Comparison of ENCODE assay signal across 9 mouse cellular contexts in genomic region chr9:109094553-109095136, GRCm38 (mm10). TPM values are rescaled to one million over a fixed set of nuclear protein-coding genes. Genes with fewer than 3 reads are reported as not detected.
DNase-seq lines count a peak whose midpoint lies in the region; ATAC-seq and TF ChIP-seq lines count a peak whose summit lies in the region.
"Had no signal": no experiment of that assay in that cellular context is flagged by ENCODE, and none has a peak within 500 bp of the region (broad histone marks: within the 10 kb centered on the region; RNA-seq: fewer than 3 reads in every experiment).

No protein-coding gene starts in this region.

- TF ChIP-seq EP300 in liver, embryonic 14.5 days (IDR thresholded peaks at IDR 0.05; ENCODE audit: low read depth) = no peak

- no peaks in the 10 kb centered on the region for H3K27me3 ChIP-seq in heart, embryonic 10.5 days (ENCODE audit: insufficient read depth, poor library complexity, severe bottlenecking)
- no peaks in the 10 kb centered on the region for H3K27me3 ChIP-seq in hindbrain, embryonic 14.5 days (ENCODE audit: control insufficient read depth, insufficient read depth, low read length)
- H3K27me3 ChIP-seq in liver, embryonic 14.5 days (ENCODE audit: control insufficient read depth, insufficient read depth, low read length) = peaks cover 30% of the 10 kb centered on the region

- DNase-seq in heart, embryonic 10.5 days (ENCODE audit: low spot score) = no peak
- DNase-seq in heart, adult 8-10 months (ENCODE audit: low spot score) = no peak
- no peak for DNase-seq in hindbrain, embryonic 14.5 days (ENCODE audit: low spot score)
- DNase-seq in liver, embryonic 14.5 days (ENCODE audit: low read depth in 3 of 3, low spot score in 3 of 3) = no peak
- peak; percentile 64 for DNase-seq in neural tube, embryonic 10.5 days (ENCODE audit: extremely low spot score, low spot score)
- DNase-seq in left cerebral cortex, adult 9 months (ENCODE audit: low spot score in 2 of 2) = no peak
- DNase-seq in thymus, postnatal 4 days = no peak

- TF ChIP-seq POLR2A in bone marrow macrophage, adult 2 months (IDR thresholded peaks at IDR 0.05; ENCODE audit: borderline replicate concordance, low read depth, low read length) = no peak

- WGBS in heart, embryonic 10.5 days = 1% methylated on average over 21 of the region's 21 CpGs
- WGBS in hindbrain, embryonic 14.5 days = under 1% methylated on average over 21 of the region's 21 CpGs
- WGBS in liver, embryonic 14.5 days (ENCODE audit: insufficient replicate concordance) = 5% methylated on average over 21 of the region's 21 CpGs

- peak overlapping the region; percentile 95 for H3K9ac ChIP-seq in hindbrain, embryonic 14.5 days
- no peak overlapping the region for H3K9ac ChIP-seq in liver, embryonic 14.5 days (replicated peaks)

- no peak for ATAC-seq in hindbrain, embryonic 14.5 days (ENCODE audit: low FRiP score)
- ATAC-seq in liver, embryonic 14.5 days (ENCODE audit: insufficient read depth) = peak; percentile 48

- peaks cover 73% of the 10 kb centered on the region for H3K4me1 ChIP-seq in heart, embryonic 10.5 days
- H3K4me1 ChIP-seq in bone marrow macrophage, adult 2 months (ENCODE audit: control insufficient read depth, insufficient read depth, low read length) = peaks cover 3% of the 10 kb centered on the region; the same call in 1 of the 2 replicates
- peaks cover 37% of the 10 kb centered on the region for H3K4me1 ChIP-seq in hindbrain, embryonic 14.5 days (replicated peaks; ENCODE audit: control insufficient read depth, insufficient read depth, low read length)
- peaks cover 0 to 14% of the 10 kb centered on the region in 2 experiments; a peak in 2 of 4 replicates for H3K4me1 ChIP-seq in liver, embryonic 14.5 days (replicated peaks; ENCODE audit: control insufficient read depth in 2 of 2, insufficient read depth in 2 of 2, low read length in 1 of 2)

- peak overlapping the region; percentile 99 for H3K27ac ChIP-seq in heart, embryonic 10.5 days
- H3K27ac ChIP-seq in bone marrow macrophage, adult 2 months (ENCODE audit: insufficient read depth, low read depth, low read length) = no peak overlapping the region
- peak overlapping the region; percentile 99 for H3K27ac ChIP-seq in hindbrain, embryonic 14.5 days
- no peak overlapping the region for H3K27ac ChIP-seq in liver, embryonic 14.5 days

- H3K4me2 ChIP-seq in hindbrain, embryonic 14.5 days (replicated peaks) = peak overlapping the region; percentile 62
- peak overlapping the region; percentile 58 for H3K4me2 ChIP-seq in liver, embryonic 14.5 days (ENCODE audit: low read depth)

- no peaks in the 10 kb centered on the region for H3K9me3 ChIP-seq in heart, embryonic 10.5 days
- no peaks in the 10 kb centered on the region for H3K9me3 ChIP-seq in hindbrain, embryonic 14.5 days (ENCODE audit: control insufficient read depth, low read length)
- H3K9me3 ChIP-seq in liver, embryonic 14.5 days (ENCODE audit: control insufficient read depth, low read length) = no peaks in the 10 kb centered on the region

- no peak for TF ChIP-seq CTCF in bone marrow macrophage, adult 2 months (IDR thresholded peaks at IDR 0.05; ENCODE audit: low read depth, low read length)
- no peak for TF ChIP-seq CTCF in liver, embryonic 14.5 days (IDR thresholded peaks at IDR 0.05; ENCODE audit: low read depth)

- peak overlapping the region; percentile 86 for H3K4me3 ChIP-seq in heart, embryonic 10.5 days
- peak overlapping the region; percentile 59 for H3K4me3 ChIP-seq in bone marrow macrophage, adult 2 months (ENCODE audit: insufficient read depth, low read length)
- peak overlapping the region; percentile 83 for H3K4me3 ChIP-seq in hindbrain, embryonic 14.5 days (replicated peaks; ENCODE audit: low read length)
- H3K4me3 ChIP-seq in liver, embryonic 14.5 days (ENCODE audit: insufficient read depth in 1 of 2, low read depth in 2 of 2, low read length in 2 of 2) = peak overlapping the region; percentile 59 to 64

- H3K36me3 ChIP-seq in heart, embryonic 10.5 days = peaks cover 28% of the 10 kb centered on the region
- H3K36me3 ChIP-seq in hindbrain, embryonic 14.5 days (replicated peaks; ENCODE audit: control insufficient read depth, insufficient read depth) = peaks cover 27% of the 10 kb centered on the region
- peaks cover 12% of the 10 kb centered on the region for H3K36me3 ChIP-seq in liver, embryonic 14.5 days (replicated peaks; ENCODE audit: control insufficient read depth, insufficient read depth, low read depth)

RNA-seq across cellular contexts. Expression of gene Plxnb1, which starts 0.5 kb away (rescaled TPM):
- 11.5 and 14.2 TPM in 2 replicates for polyA plus RNA-seq in heart, embryonic 10.5 days (2016; fragmentation: Nextera tagmentation; extraction: Ambion mirVana)
- 10 to 100 TPM; 21.6 to 25.9 (median 22.9) TPM for total RNA-seq in heart, adult 8-10 months (2022)
- not detected in 2 replicates for polyA plus RNA-seq in bone marrow macrophage, adult 2 months (2012; ENCODE audit: insufficient read depth, insufficient read length, missing spikeins)
- 14.2 and 16.6 TPM in 2 replicates for polyA plus RNA-seq in hindbrain, embryonic 14.5 days (2014; fragmentation: Nextera tagmentation; extraction: Ambion mirVana)
- 4.3 and 4.7 TPM in 2 replicates for polyA plus RNA-seq in liver, embryonic 14.5 days (2012; rRNA removed)
- polyA plus RNA-seq in liver, embryonic 14.5 days (2014; fragmentation: Nextera tagmentation; extraction: Ambion mirVana) = 2.8 and 2.9 TPM in 2 replicates
- total RNA-seq: MEL had no signal

RNA-seq across cellular contexts. Expression of gene Tma7, which starts 12.3 kb away (rescaled TPM):
- 734 and 774 TPM in 2 replicates for polyA plus RNA-seq in heart, embryonic 10.5 days (2016; fragmentation: Nextera tagmentation; extraction: Ambion mirVana)
- 100 to 1,000 TPM; 220 to 257 (median 236) TPM for total RNA-seq in heart, adult 8-10 months (2022)
- 299 and 308 TPM in 2 replicates for polyA plus RNA-seq in bone marrow macrophage, adult 2 months (2012; ENCODE audit: insufficient read depth, insufficient read length, missing spikeins)
- polyA plus RNA-seq in hindbrain, embryonic 14.5 days (2014; fragmentation: Nextera tagmentation; extraction: Ambion mirVana) = 710 and 800 TPM in 2 replicates
- 37.4 and 92.4 TPM in 2 replicates for polyA plus RNA-seq in liver, embryonic 14.5 days (2012; rRNA removed)
- polyA plus RNA-seq in liver, embryonic 14.5 days (2014; fragmentation: Nextera tagmentation; extraction: Ambion mirVana) = 470 and 504 TPM in 2 replicates

RNA-seq across cellular contexts. Expression of gene Ccdc51, which starts 12.4 kb away (rescaled TPM):
- 19.1 and 19.7 TPM in 2 replicates for polyA plus RNA-seq in heart, embryonic 10.5 days (2016; fragmentation: Nextera tagmentation; extraction: Ambion mirVana)
- 10 to 100 TPM; 10.5 to 13.4 (median 12.7) TPM for total RNA-seq in heart, adult 8-10 months (2022)
- 6.4 and 8.8 TPM in 2 replicates for polyA plus RNA-seq in bone marrow macrophage, adult 2 months (2012; ENCODE audit: insufficient read depth, insufficient read length, missing spikeins)
- 11.2 and 11.3 TPM in 2 replicates for polyA plus RNA-seq in hindbrain, embryonic 14.5 days (2014; fragmentation: Nextera tagmentation; extraction: Ambion mirVana)
- polyA plus RNA-seq in liver, embryonic 14.5 days (2012; rRNA removed) = 5.4 and 7.1 TPM in 2 replicates
- 12.1 and 14.9 TPM in 2 replicates for polyA plus RNA-seq in liver, embryonic 14.5 days (2014; fragmentation: Nextera tagmentation; extraction: Ambion mirVana)

RNA-seq across cellular contexts. Expression of gene Atrip, which starts 20.7 kb away (rescaled TPM):
- 20.6 and 26.8 TPM in 2 replicates for polyA plus RNA-seq in heart, embryonic 10.5 days (2016; fragmentation: Nextera tagmentation; extraction: Ambion mirVana)
- total RNA-seq in heart, adult 8-10 months (2022) = 1 to 10 TPM; 8.1 to 9.4 (median 8.5) TPM
- 7.2 and 9.9 TPM in 2 replicates for polyA plus RNA-seq in bone marrow macrophage, adult 2 months (2012; ENCODE audit: insufficient read depth, insufficient read length, missing spikeins)
- polyA plus RNA-seq in hindbrain, embryonic 14.5 days (2014; fragmentation: Nextera tagmentation; extraction: Ambion mirVana) = 29.0 and 29.8 TPM in 2 replicates
- polyA plus RNA-seq in liver, embryonic 14.5 days (2012; rRNA removed) = 5.3 and 6.5 TPM in 2 replicates
- polyA plus RNA-seq in liver, embryonic 14.5 days (2014; fragmentation: Nextera tagmentation; extraction: Ambion mirVana) = 9.0 TPM in 2 replicates

RNA-seq across cellular contexts. Expression of gene Trex1, which starts 35.1 kb away (rescaled TPM):
- polyA plus RNA-seq in heart, embryonic 10.5 days (2016; fragmentation: Nextera tagmentation; extraction: Ambion mirVana) = 8.2 and 8.9 TPM in 2 replicates
- 10 to 100 TPM; 16.3 to 19.2 (median 17.6) TPM for total RNA-seq in heart, adult 8-10 months (2022)
- polyA plus RNA-seq in bone marrow macrophage, adult 2 months (2012; ENCODE audit: insufficient read depth, insufficient read length, missing spikeins) = 88.4 and 110 TPM in 2 replicates
- polyA plus RNA-seq in hindbrain, embryonic 14.5 days (2014; fragmentation: Nextera tagmentation; extraction: Ambion mirVana) = 9.7 and 16.2 TPM in 2 replicates
- polyA plus RNA-seq in liver, embryonic 14.5 days (2012; rRNA removed) = 12.0 and 14.1 TPM in 2 replicates
- 5.0 and 6.1 TPM in 2 replicates for polyA plus RNA-seq in liver, embryonic 14.5 days (2014; fragmentation: Nextera tagmentation; extraction: Ambion mirVana)

Comparison
In these comparisons a context has a peak if more than half of its experiments do, and no peak if none do; other contexts are left out.
1. H3K27ac ChIP-seq: peak in heart, embryonic 10.5 days (single experiment) and hindbrain, embryonic 14.5 days (single experiment); none in bone marrow macrophage, adult 2 months (single experiment) and liver, embryonic 14.5 days (single experiment).
2. Peak in every context shown above with its lines, with median percentiles within 50 percentile points of each other: H3K4me3 ChIP-seq.